Mouse (Mus musculus) forebrain, embryonic 14.5 days (tissue): ENCODE measurements at regions not wholly inside any gene's neighbourhood (a gene's known extent, or its start where the extent isn't known, plus 50 kb on each side); places are given as distances from the start of the nearest gene placed in this dataset.

Source experiments
- ATAC-seq: fragments of 200-750 bp; cut with Nextera tagmentation; 2 replicates; pipeline ENCODE4 v1.8.0; 2017; ENCODE audit warnings: mild to moderate bottlenecking, moderate library complexity
- DNase-seq: peaks from one replicate; pipeline ENCODE4 v3.0.0-alpha.2; 2015; ENCODE audit warnings: low spot score
- H3K27ac ChIP-seq: fragments of 300-500 bp; sonication (generic); 2 replicates; pipeline ENCODE4 v1.5.1; 2014; ENCODE audit warnings: low read depth, mild to moderate bottlenecking, control low read depth, low read length, moderate library complexity
- H3K27me3 ChIP-seq: fragments of 300-500 bp; sonication (generic); replicated peaks from 2 replicates; pipeline ENCODE4 v1.6.1; 2014; ENCODE audit warnings: low read length, control low read depth, mixed read lengths; ENCODE audit not compliant: control insufficient read depth, insufficient read depth
- H3K36me3 ChIP-seq: fragments of 300-500 bp; sonication (generic); 2 replicates; pipeline ENCODE4 v1.6.1; 2014; ENCODE audit warnings: low read length, control low read depth; ENCODE audit not compliant: control insufficient read depth, insufficient read depth
- H3K4me1 ChIP-seq: fragments of 300-500 bp; sonication (generic); 2 replicates; pipeline ENCODE4 v1.6.1; 2014; ENCODE audit warnings: antibody characterized with exemption, low read length, control low read depth; ENCODE audit not compliant: control insufficient read depth, insufficient read depth
- H3K4me2 ChIP-seq: fragments of 300-500 bp; sonication (generic); 2 replicates; pipeline ENCODE4 v1.6.1; 2014; ENCODE audit warnings: mild to moderate bottlenecking, control low read depth, low read length
- H3K4me3 ChIP-seq: fragments of 300-500 bp; sonication (generic); 2 replicates; pipeline ENCODE4 v1.5.1; 2014; ENCODE audit warnings: low read depth, low read length, control low read depth
- H3K9ac ChIP-seq: fragments of 300-500 bp; sonication (generic); 2 replicates; pipeline ENCODE4 v1.6.1; 2014; ENCODE audit warnings: mild to moderate bottlenecking, low read length, control low read depth, moderate library complexity
- H3K9me3 ChIP-seq: fragments of 300-500 bp; sonication (generic); replicated peaks from 2 replicates; pipeline ENCODE4 v1.6.1; 2016; ENCODE audit warnings: low read length, control low read depth, mixed read lengths; ENCODE audit not compliant: control insufficient read depth
- WGBS: fragments of 180-500 bp; shearing (Covaris S2); extraction: QIAGEN DNeasy Blood & Tissue Kit; methylation state at CpG from one replicate; pipeline ENCODE4 v1.1.7; 2014; 5-methylcytosine and 5-hydroxymethylcytosine counted together

DNA sequence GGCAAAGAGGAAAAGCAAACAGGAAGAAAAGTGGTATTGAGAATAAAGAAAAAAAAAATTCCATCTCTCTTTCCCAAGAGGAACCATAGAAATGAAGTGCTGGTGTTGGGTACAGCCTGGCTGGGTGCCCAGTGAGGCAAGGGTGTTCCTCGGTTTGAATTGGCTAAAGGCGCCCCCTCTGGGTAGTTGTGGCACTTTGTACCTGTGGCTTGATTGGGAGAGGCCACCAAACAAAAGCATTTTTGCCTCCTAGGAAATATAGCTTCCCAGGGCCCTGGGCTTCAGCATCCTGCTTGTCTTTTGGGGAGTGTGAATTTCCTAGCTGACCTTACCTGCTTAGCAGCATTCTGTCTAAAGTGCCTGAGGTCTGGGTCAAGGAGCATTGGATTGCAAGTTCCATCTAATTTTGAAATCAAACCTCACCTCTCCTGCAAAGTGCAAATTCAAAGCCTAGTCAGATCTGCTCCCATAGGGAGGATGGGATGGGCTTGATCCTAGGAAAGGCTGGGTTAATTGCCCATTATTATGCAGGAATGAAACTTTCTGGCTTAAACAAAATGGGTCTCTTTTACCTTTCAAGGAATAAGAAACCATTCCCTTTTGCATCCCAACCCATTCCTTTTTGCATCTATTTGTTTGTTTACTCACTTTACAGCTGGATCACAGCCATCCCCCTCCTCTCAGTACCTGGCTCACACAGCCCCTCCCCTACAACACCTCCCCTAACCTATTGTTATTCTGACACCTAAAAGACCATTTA is 169.0 kb upstream of the Lrtm1 start:
- no peak overlapping the region for H3K4me3 ChIP-seq
- H3K4me2 ChIP-seq = no peak overlapping the region
- H3K9me3 ChIP-seq = no peaks in the 10 kb centered on the region
- H3K27me3 ChIP-seq = no peaks in the 10 kb centered on the region
- no peak overlapping the region for H3K27ac ChIP-seq
- no peaks in the 10 kb centered on the region for H3K36me3 ChIP-seq
- DNase-seq (peak; percentile 52), ATAC-seq (no peak)
- WGBS = 22% methylated on average over 2 of the region's 2 CpGs
- no peaks in the 10 kb centered on the region for H3K4me1 ChIP-seq
- H3K9ac ChIP-seq = no peak overlapping the region
